Mouse (Mus musculus): ENCODE data around the gene Ly9. TPM values are rescaled to one million over a fixed set of nuclear protein-coding genes. Genes with fewer than 3 reads are reported as not detected.

Gene Ly9
- polyA plus RNA-seq (2014; fragmentation: Nextera tagmentation; extraction: Ambion mirVana): not detected in 2 replicates

- DNase-seq (ENCODE audit: low spot score): no peak
- H3K27me3 ChIP-seq (ENCODE audit: control insufficient read depth, insufficient read depth, low read length): no peaks in the 10 kb centered on the region
- H3K27ac ChIP-seq (ENCODE audit: low read depth, low read length): no peak within 1 kb of the TSS
- H3K4me1 ChIP-seq (ENCODE audit: control insufficient read depth, insufficient read depth, low read length): no peaks in the 10 kb centered on the region
- H3K36me3 ChIP-seq (ENCODE audit: control insufficient read depth, insufficient read depth, low read length): no peaks in the 10 kb centered on the region
- 90% methylated on average over 9 of the region's 9 CpGs for WGBS
- no peak for ATAC-seq (ENCODE audit: insufficient read depth, low FRiP score, low TSS enrichment)
- H3K9me3 ChIP-seq (ENCODE audit: control insufficient read depth, low read length): no peaks in the 10 kb centered on the region
- no peak within 1 kb of the TSS for H3K4me3 ChIP-seq (ENCODE audit: low read depth, low read length)
- no peak within 1 kb of the TSS for H3K4me2 ChIP-seq (ENCODE audit: low read depth)
- no peak within 1 kb of the TSS for H3K9ac ChIP-seq (ENCODE audit: low read length)
Measured at GRCm38 (mm10) chr1:171607176-171607575, at the start of gene Ly9. Gene Ly9, minus strand, starts transcription at chr1:171607410.

GRCm38 (mm10) chr1:171652734-171653133 lies 45.5 kb upstream of the Ly9 start, which contains the start of gene Slamf7:
Gene Slamf7, minus strand, starts transcription at chr1:171653035.
- 88% methylated on average over 5 of the region's 5 CpGs for WGBS
- Histone ChIP-seq H3K27me3 (ENCODE audit: control insufficient read depth, insufficient read depth, low read length) (no peaks in the 10 kb centered on the region), H3K9me3 (ENCODE audit: control insufficient read depth, low read length) (no peaks in the 10 kb centered on the region), H3K4me1 (ENCODE audit: control insufficient read depth, insufficient read depth, low read length) (no peaks in the 10 kb centered on the region), H3K9ac (ENCODE audit: low read length) (no peak within 1 kb of the TSS), H3K4me3 (ENCODE audit: low read depth, low read length) (no peak within 1 kb of the TSS), H3K4me2 (ENCODE audit: low read depth) (no peak within 1 kb of the TSS), H3K36me3 (ENCODE audit: control insufficient read depth, insufficient read depth, low read length) (no peaks in the 10 kb centered on the region), H3K27ac (ENCODE audit: low read depth, low read length) (no peak within 1 kb of the TSS)
- ATAC-seq (ENCODE audit: insufficient read depth, low FRiP score, low TSS enrichment): no peak
- no peak for DNase-seq (ENCODE audit: low spot score)

DNA sequence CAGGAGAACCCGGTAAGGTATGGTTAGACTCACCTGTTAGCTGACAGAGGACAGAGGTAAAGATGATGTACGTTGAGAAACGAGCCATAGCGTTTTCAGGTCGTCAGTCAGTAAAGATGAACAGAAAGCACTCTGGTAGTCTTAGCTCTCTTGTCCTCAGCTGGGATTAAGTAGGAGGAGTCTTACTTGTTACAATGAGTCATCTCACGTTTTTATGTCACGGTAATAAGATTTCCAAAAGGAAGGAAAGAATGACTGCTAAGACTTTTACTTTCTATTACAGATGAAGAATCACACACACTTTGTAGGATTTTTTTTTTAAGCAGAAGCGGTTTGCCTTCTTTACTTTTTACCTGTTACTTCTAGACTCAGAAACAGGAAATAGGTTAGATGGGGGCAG lies 41.6 kb upstream of the Ly9 start:
- Histone ChIP-seq H3K27ac (ENCODE audit: low read depth, low read length) (no peak overlapping the region), H3K9me3 (ENCODE audit: control insufficient read depth, low read length) (no peaks in the 10 kb centered on the region), H3K27me3 (ENCODE audit: control insufficient read depth, insufficient read depth, low read length) (no peaks in the 10 kb centered on the region), H3K4me1 (ENCODE audit: control insufficient read depth, insufficient read depth, low read length) (no peaks in the 10 kb centered on the region), H3K9ac (ENCODE audit: low read length) (no peak overlapping the region), H3K4me3 (ENCODE audit: low read depth, low read length) (no peak overlapping the region), H3K36me3 (ENCODE audit: control insufficient read depth, insufficient read depth, low read length) (no peaks in the 10 kb centered on the region), H3K4me2 (ENCODE audit: low read depth) (no peak overlapping the region)
- no peak for ATAC-seq (ENCODE audit: insufficient read depth, low FRiP score, low TSS enrichment)
- 82% methylated on average over 8 of the region's 8 CpGs for WGBS
- DNase-seq (ENCODE audit: low spot score): no peak

GRCm38 (mm10) chr1:171647716-171648115 lies 40.5 kb upstream of the Ly9 start:
- H3K36me3 ChIP-seq (ENCODE audit: control insufficient read depth, insufficient read depth, low read length): no peaks in the 10 kb centered on the region
- WGBS: 89% methylated on average over 5 of the region's 5 CpGs
- H3K4me2 ChIP-seq (ENCODE audit: low read depth): no peak overlapping the region
- no peaks in the 10 kb centered on the region for H3K27me3 ChIP-seq (ENCODE audit: control insufficient read depth, insufficient read depth, low read length)
- H3K4me3 ChIP-seq (ENCODE audit: low read depth, low read length): no peak overlapping the region
- no peak overlapping the region for H3K9ac ChIP-seq (ENCODE audit: low read length)
- H3K27ac ChIP-seq (ENCODE audit: low read depth, low read length): no peak overlapping the region
- H3K9me3 ChIP-seq (ENCODE audit: control insufficient read depth, low read length): no peaks in the 10 kb centered on the region
- no peaks in the 10 kb centered on the region for H3K4me1 ChIP-seq (ENCODE audit: control insufficient read depth, insufficient read depth, low read length)
- no peak for DNase-seq (ENCODE audit: low spot score)
- no peak for ATAC-seq (ENCODE audit: insufficient read depth, low FRiP score, low TSS enrichment)

DNA sequence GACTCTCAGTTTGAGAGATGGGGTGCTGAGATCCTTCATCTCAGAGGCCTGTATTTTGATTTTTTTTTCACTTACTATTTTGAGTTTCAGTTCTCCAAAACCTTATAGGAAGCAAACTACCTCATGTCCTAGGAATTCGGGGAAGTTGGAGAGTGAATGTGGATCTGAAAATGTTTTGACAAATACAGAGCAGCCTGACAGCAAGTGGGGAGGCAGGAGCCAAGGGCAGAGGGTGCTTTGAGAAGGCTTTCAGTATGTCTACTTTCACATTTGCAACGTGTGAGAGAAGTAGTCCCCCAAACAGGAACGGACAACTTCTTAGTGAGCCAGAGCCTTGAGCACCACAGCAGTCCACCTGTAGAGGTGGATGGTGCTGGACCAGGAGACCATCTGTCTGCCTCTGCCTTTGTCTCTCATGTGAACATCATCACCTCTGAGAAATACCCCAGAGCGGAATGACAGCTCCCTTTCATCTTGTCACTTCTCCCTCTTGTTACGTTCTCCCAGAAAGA lies 39.3 kb upstream of the Ly9 start:
- H3K4me2 ChIP-seq (ENCODE audit: low read depth): no peak overlapping the region
- ATAC-seq (ENCODE audit: insufficient read depth, low FRiP score, low TSS enrichment) (no peak), DNase-seq (ENCODE audit: low spot score) (no peak)
- H3K27ac ChIP-seq (ENCODE audit: low read depth, low read length): no peak overlapping the region
- no peaks in the 10 kb centered on the region for H3K27me3 ChIP-seq (ENCODE audit: control insufficient read depth, insufficient read depth, low read length)
- no peaks in the 10 kb centered on the region for H3K9me3 ChIP-seq (ENCODE audit: control insufficient read depth, low read length)
- H3K4me3 ChIP-seq (ENCODE audit: low read depth, low read length): no peak overlapping the region
- no peaks in the 10 kb centered on the region for H3K36me3 ChIP-seq (ENCODE audit: control insufficient read depth, insufficient read depth, low read length)
- no peaks in the 10 kb centered on the region for H3K4me1 ChIP-seq (ENCODE audit: control insufficient read depth, insufficient read depth, low read length)
- 73% methylated on average over 5 of the region's 5 CpGs for WGBS
- H3K9ac ChIP-seq (ENCODE audit: low read length): no peak overlapping the region

GRCm38 (mm10) chr1:171643612-171644011 lies 36.4 kb upstream of the Ly9 start:
- Histone ChIP-seq H3K4me3 (ENCODE audit: low read depth, low read length) (no peak overlapping the region), H3K4me2 (ENCODE audit: low read depth) (no peak overlapping the region), H3K9ac (ENCODE audit: low read length) (no peak overlapping the region), H3K9me3 (ENCODE audit: control insufficient read depth, low read length) (no peaks in the 10 kb centered on the region), H3K4me1 (ENCODE audit: control insufficient read depth, insufficient read depth, low read length) (no peaks in the 10 kb centered on the region), H3K27me3 (ENCODE audit: control insufficient read depth, insufficient read depth, low read length) (no peaks in the 10 kb centered on the region), H3K27ac (ENCODE audit: low read depth, low read length) (no peak overlapping the region), H3K36me3 (ENCODE audit: control insufficient read depth, insufficient read depth, low read length) (no peaks in the 10 kb centered on the region)
- DNase-seq (ENCODE audit: low spot score) (no peak), ATAC-seq (ENCODE audit: insufficient read depth, low FRiP score, low TSS enrichment) (no peak)
- WGBS: 83% methylated on average over 7 of the region's 7 CpGs

- Histone ChIP-seq H3K9me3 (ENCODE audit: control insufficient read depth, low read length) (no peaks in the 10 kb centered on the region), H3K4me2 (ENCODE audit: low read depth) (no peak overlapping the region), H3K4me3 (ENCODE audit: low read depth, low read length) (no peak overlapping the region), H3K36me3 (ENCODE audit: control insufficient read depth, insufficient read depth, low read length) (no peaks in the 10 kb centered on the region), H3K4me1 (ENCODE audit: control insufficient read depth, insufficient read depth, low read length) (no peaks in the 10 kb centered on the region), H3K9ac (ENCODE audit: low read length) (no peak overlapping the region), H3K27ac (ENCODE audit: low read depth, low read length) (no peak overlapping the region), H3K27me3 (ENCODE audit: control insufficient read depth, insufficient read depth, low read length) (no peaks in the 10 kb centered on the region)
- 90% methylated on average over 6 of the region's 6 CpGs for WGBS
- no peak for DNase-seq (ENCODE audit: low spot score)
- ATAC-seq (ENCODE audit: insufficient read depth, low FRiP score, low TSS enrichment): no peak
Measured at GRCm38 (mm10) chr1:171640796-171641195, 33.6 kb upstream of the Ly9 start.

DNA sequence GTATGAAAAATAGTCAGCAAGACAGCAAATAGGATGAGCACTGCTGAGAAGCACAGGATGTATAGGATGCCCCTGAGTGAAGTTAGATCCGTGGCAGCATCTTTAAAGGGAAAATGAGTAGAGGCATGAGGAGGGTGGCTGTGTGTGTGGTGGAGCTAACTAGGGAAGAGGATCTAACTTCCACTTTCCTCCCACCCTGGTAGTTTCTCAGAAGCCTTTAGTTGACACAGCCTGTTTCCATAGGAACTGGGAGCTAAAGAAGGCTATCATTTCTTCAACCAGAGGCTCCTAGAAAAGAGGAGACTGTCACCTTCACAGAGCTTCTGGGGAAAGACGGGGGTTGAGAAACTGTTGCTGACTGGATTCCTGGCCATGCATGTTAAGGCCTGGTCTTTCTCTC lies 31.5 kb upstream of the Ly9 start:
- Histone ChIP-seq H3K9ac (ENCODE audit: low read length) (no peak overlapping the region), H3K27ac (ENCODE audit: low read depth, low read length) (no peak overlapping the region), H3K4me1 (ENCODE audit: control insufficient read depth, insufficient read depth, low read length) (no peaks in the 10 kb centered on the region), H3K4me3 (ENCODE audit: low read depth, low read length) (no peak overlapping the region), H3K27me3 (ENCODE audit: control insufficient read depth, insufficient read depth, low read length) (no peaks in the 10 kb centered on the region), H3K4me2 (ENCODE audit: low read depth) (no peak overlapping the region), H3K9me3 (ENCODE audit: control insufficient read depth, low read length) (no peaks in the 10 kb centered on the region), H3K36me3 (ENCODE audit: control insufficient read depth, insufficient read depth, low read length) (no peaks in the 10 kb centered on the region)
- WGBS: 78% methylated on average over 2 of the region's 2 CpGs
- DNase-seq (ENCODE audit: low spot score): no peak
- no peak for ATAC-seq (ENCODE audit: insufficient read depth, low FRiP score, low TSS enrichment)

DNA sequence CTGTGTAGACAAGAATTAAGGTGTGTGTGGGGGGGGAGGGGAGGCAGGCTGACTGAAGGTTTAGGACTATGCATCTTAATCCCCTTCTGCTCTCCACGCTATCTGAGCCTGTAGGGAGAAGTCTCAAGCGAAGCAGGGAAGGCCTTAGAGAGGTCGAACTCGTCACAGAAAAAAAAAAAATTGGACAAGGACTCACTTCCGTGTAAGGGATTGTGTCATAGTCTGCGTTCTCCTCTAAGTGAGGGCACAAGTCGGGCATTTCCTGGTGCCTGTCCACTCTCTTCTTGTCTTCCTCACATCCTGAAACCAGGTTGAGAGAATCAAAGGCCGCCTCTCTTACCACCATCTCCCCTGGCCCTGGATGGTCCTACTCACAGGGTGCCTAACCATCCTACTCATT lies 29.9 kb upstream of the Ly9 start:
- Histone ChIP-seq H3K27me3 (ENCODE audit: control insufficient read depth, insufficient read depth, low read length) (no peaks in the 10 kb centered on the region), H3K27ac (ENCODE audit: low read depth, low read length) (no peak overlapping the region), H3K36me3 (ENCODE audit: control insufficient read depth, insufficient read depth, low read length) (no peaks in the 10 kb centered on the region), H3K9me3 (ENCODE audit: control insufficient read depth, low read length) (no peaks in the 10 kb centered on the region), H3K4me2 (ENCODE audit: low read depth) (no peak overlapping the region), H3K9ac (ENCODE audit: low read length) (no peak overlapping the region), H3K4me3 (ENCODE audit: low read depth, low read length) (no peak overlapping the region), H3K4me1 (ENCODE audit: control insufficient read depth, insufficient read depth, low read length) (no peaks in the 10 kb centered on the region)
- WGBS: 89% methylated on average over 8 of the region's 8 CpGs
- DNase-seq (ENCODE audit: low spot score): no peak
- ATAC-seq (ENCODE audit: insufficient read depth, low FRiP score, low TSS enrichment): no peak
